In genomic region chr15:98089421-98090183, GRCm38 (mm10) we compare ENCODE assay signal across 9 mouse cellular contexts. TPM values are rescaled to one million over a fixed set of nuclear protein-coding genes. Genes with fewer than 3 reads are reported as not detected.
DNase-seq lines count a peak whose midpoint lies in the region; ATAC-seq and TF ChIP-seq lines count a peak whose summit lies in the region.
"Had no signal": no experiment of that assay in that cellular context is flagged by ENCODE, and none has a peak within 500 bp of the region (broad histone marks: within the 10 kb centered on the region; RNA-seq: fewer than 3 reads in every experiment).

No protein-coding gene starts in this region.

- no peak overlapping the region for H3K27ac ChIP-seq in limb, embryonic 11.5 days (replicated peaks; ENCODE audit: low read depth, low read length)
- H3K27ac ChIP-seq in limb, embryonic 10.5 days = no peak overlapping the region
- peak overlapping the region; percentile 92 for H3K27ac ChIP-seq in bone marrow macrophage, adult 2 months (ENCODE audit: insufficient read depth, low read depth, low read length)
- H3K27ac ChIP-seq in midbrain, embryonic 11.5 days (ENCODE audit: low read depth, low read length) = no peak overlapping the region
- H3K27ac ChIP-seq: heart, embryonic 13.5 days had no signal

- H3K27me3 ChIP-seq in limb, embryonic 11.5 days (ENCODE audit: control insufficient read depth, insufficient read depth, low read length) = no peaks in the 10 kb centered on the region
- no peaks in the 10 kb centered on the region for H3K27me3 ChIP-seq in limb, embryonic 10.5 days (ENCODE audit: low read depth, poor library complexity, severe bottlenecking)
- H3K27me3 ChIP-seq in midbrain, embryonic 11.5 days (ENCODE audit: control insufficient read depth, insufficient read depth, low read length) = no peaks in the 10 kb centered on the region
- H3K27me3 ChIP-seq: heart, embryonic 13.5 days had no signal

- 78% methylated on average over 9 of the region's 9 CpGs for WGBS in limb, embryonic 11.5 days
- 84% methylated on average over 9 of the region's 9 CpGs for WGBS in limb, embryonic 10.5 days
- WGBS in midbrain, embryonic 11.5 days = 80% methylated on average over 9 of the region's 9 CpGs

- TF ChIP-seq CTCF in bone marrow macrophage, adult 2 months (IDR thresholded peaks at IDR 0.05; ENCODE audit: low read depth, low read length) = peak; percentile 64

- no peak overlapping the region for H3K4me2 ChIP-seq in limb, embryonic 11.5 days (ENCODE audit: low read depth, severe bottlenecking)
- no peak overlapping the region for H3K4me2 ChIP-seq in midbrain, embryonic 11.5 days
- H3K4me2 ChIP-seq: heart, embryonic 13.5 days had no signal

- no peak overlapping the region for H3K4me3 ChIP-seq in limb, embryonic 11.5 days (ENCODE audit: low read depth, low read length)
- H3K4me3 ChIP-seq in limb, embryonic 10.5 days = no peak overlapping the region
- H3K4me3 ChIP-seq in bone marrow macrophage, adult 2 months (ENCODE audit: insufficient read depth, low read length) = peak overlapping the region; percentile 51
- no peak overlapping the region for H3K4me3 ChIP-seq in midbrain, embryonic 11.5 days (ENCODE audit: low read depth, low read length)
- H3K4me3 ChIP-seq: heart, embryonic 13.5 days had no signal

- H3K9me3 ChIP-seq in limb, embryonic 11.5 days (ENCODE audit: control insufficient read depth, low read length) = no peaks in the 10 kb centered on the region
- H3K9me3 ChIP-seq in limb, embryonic 10.5 days (replicated peaks) = no peaks in the 10 kb centered on the region
- H3K9me3 ChIP-seq in midbrain, embryonic 11.5 days (ENCODE audit: control insufficient read depth, low read length) = no peaks in the 10 kb centered on the region
- H3K9me3 ChIP-seq: heart, embryonic 13.5 days had no signal

- H3K9ac ChIP-seq in limb, embryonic 11.5 days (ENCODE audit: low read length) = no peak overlapping the region
- H3K9ac ChIP-seq in midbrain, embryonic 11.5 days (ENCODE audit: low read length) = no peak overlapping the region
- H3K9ac ChIP-seq: heart, embryonic 13.5 days had no signal

- no peak for ATAC-seq in limb, embryonic 11.5 days (ENCODE audit: insufficient number of reproducible peaks, low FRiP score, low TSS enrichment, low read depth)
- no peak for ATAC-seq in midbrain, embryonic 11.5 days (ENCODE audit: low FRiP score)

- no peak for TF ChIP-seq POLR2A in bone marrow macrophage, adult 2 months (IDR thresholded peaks at IDR 0.05; ENCODE audit: borderline replicate concordance, low read depth, low read length)

- peak; percentile 23 for DNase-seq in adrenal gland, adult 2 months
- no peak for DNase-seq in adrenal gland, adult 8-10 months
- DNase-seq in limb, embryonic 11.5 days (ENCODE audit: low spot score) = peak; percentile 49
- no peak for DNase-seq in limb, embryonic 10.5 days (ENCODE audit: low spot score)
- DNase-seq in kidney, postnatal 36 days = peak; percentile 22 to 72
- DNase-seq in spleen, postnatal 4 days (ENCODE audit: low spot score in 2 of 2) = peak; percentile 48 to 78
- DNase-seq in midbrain, embryonic 11.5 days (ENCODE audit: low spot score, missing footprints) = no peak

- H3K4me1 ChIP-seq in limb, embryonic 11.5 days (ENCODE audit: control insufficient read depth, insufficient read depth, low read length) = peaks cover 6% of the 10 kb centered on the region; the same call in 1 of the 2 replicates
- peaks cover 22% of the 10 kb centered on the region for H3K4me1 ChIP-seq in limb, embryonic 10.5 days
- H3K4me1 ChIP-seq in bone marrow macrophage, adult 2 months (ENCODE audit: control insufficient read depth, insufficient read depth, low read length) = peaks cover 8% of the 10 kb centered on the region
- peaks cover 16% of the 10 kb centered on the region for H3K4me1 ChIP-seq in midbrain, embryonic 11.5 days (ENCODE audit: control insufficient read depth, insufficient read depth, low read length)

- H3K36me3 ChIP-seq in limb, embryonic 11.5 days (ENCODE audit: control insufficient read depth, insufficient read depth, low read length) = peaks cover 6% of the 10 kb centered on the region; the same call in 1 of the 2 replicates
- H3K36me3 ChIP-seq in limb, embryonic 10.5 days = peaks cover 48% of the 10 kb centered on the region
- H3K36me3 ChIP-seq in midbrain, embryonic 11.5 days (ENCODE audit: control insufficient read depth, insufficient read depth, low read length) = peaks cover 6% of the 10 kb centered on the region; the same call in 1 of the 2 replicates

RNA-seq across cellular contexts. Expression of gene Pfkm, which starts 2.8 kb away (rescaled TPM):
- total RNA-seq in adrenal gland, adult 2 months (2021) = 10 to 100 TPM; 46.1 to 73.6 TPM
- polyA plus RNA-seq in adrenal gland, adult 2 months (2012; rRNA removed) = 30.0 and 33.5 TPM in 2 replicates
- total RNA-seq in adrenal gland, adult 8-10 months (2022) = 100 to 1,000 TPM in 2 of 4 experiments, 10 to 100 TPM in 2; 73.8 to 119 (median 95.8) TPM
- 39.7 and 41.8 TPM in 2 replicates for polyA plus RNA-seq in limb, embryonic 11.5 days (2014; fragmentation: Nextera tagmentation; extraction: Ambion mirVana)
- 36.3 and 42.9 TPM in 2 replicates for polyA plus RNA-seq in limb, embryonic 10.5 days (2016; fragmentation: Nextera tagmentation; extraction: Ambion mirVana)
- 11.0 and 13.1 TPM in 2 replicates for polyA plus RNA-seq in bone marrow macrophage, adult 2 months (2012; ENCODE audit: insufficient read depth, insufficient read length, missing spikeins)
- polyA plus RNA-seq in midbrain, embryonic 11.5 days (2014; fragmentation: Nextera tagmentation; extraction: Ambion mirVana) = 36.3 TPM in 2 replicates

RNA-seq across cellular contexts. Expression of gene Senp1, which starts 3.9 kb away (rescaled TPM):
- 10 to 100 TPM; 15.7 to 16.5 TPM for total RNA-seq in adrenal gland, adult 2 months (2021)
- polyA plus RNA-seq in adrenal gland, adult 2 months (2012; rRNA removed) = 4.1 and 5.1 TPM in 2 replicates
- total RNA-seq in adrenal gland, adult 8-10 months (2022) = 10 to 100 TPM; 17.8 to 24.9 (median 20.1) TPM
- polyA plus RNA-seq in limb, embryonic 11.5 days (2014; fragmentation: Nextera tagmentation; extraction: Ambion mirVana) = 50.9 and 57.5 TPM in 2 replicates
- 46.8 and 51.6 TPM in 2 replicates for polyA plus RNA-seq in limb, embryonic 10.5 days (2016; fragmentation: Nextera tagmentation; extraction: Ambion mirVana)
- polyA plus RNA-seq in bone marrow macrophage, adult 2 months (2012; ENCODE audit: insufficient read depth, insufficient read length, missing spikeins) = 16.7 and 18.7 TPM in 2 replicates
- 46.2 and 47.6 TPM in 2 replicates for polyA plus RNA-seq in midbrain, embryonic 11.5 days (2014; fragmentation: Nextera tagmentation; extraction: Ambion mirVana)

Comparison
In these comparisons a context has a peak if more than half of its experiments do, and no peak if none do; other contexts are left out.
1. DNase-seq: peak in adrenal gland, adult 2 months (single experiment), limb, embryonic 11.5 days (single experiment), kidney, postnatal 36 days (2 of 2) and spleen, postnatal 4 days (2 of 2); none in adrenal gland, adult 8-10 months (single experiment), limb, embryonic 10.5 days (single experiment) and midbrain, embryonic 11.5 days (single experiment).